Mouse (Mus musculus) CH12.LX (cell line): Measurements from ENCODE around the gene Bicd2.

ENCODE experiments used
- CHD2 ChIP-seq: IDR thresholded peaks from 2 replicates; pipeline ENCODE4 v1.6.1; 2011; ENCODE audit warnings: low read length, improper control_type of control experiment
- CTCF ChIP-seq, 2 experiments: IDR thresholded peaks in 1 of 2; conservative IDR thresholded peaks in 1 of 2; 2 replicates each; pipeline ENCODE4 v1.5.1; 2011 to 2012; ENCODE audit warnings: low read depth in 2 of 2, low read length in 2 of 2, improper control_type of control experiment in 1 of 2, inconsistent platforms in 1 of 2, mild to moderate bottlenecking in 1 of 2, moderate library complexity in 1 of 2
- EP300 ChIP-seq: IDR thresholded peaks from 2 replicates; pipeline ENCODE4 v1.6.1; 2011; ENCODE audit warnings: low read length, improper control_type of control experiment
- GABPA ChIP-seq: IDR thresholded peaks from 2 replicates; pipeline ENCODE4 v1.6.1; 2012; ENCODE audit warnings: low read depth, low read length, improper control_type of control experiment, inconsistent platforms; ENCODE audit not compliant: insufficient replicate concordance
- JUND ChIP-seq: conservative IDR thresholded peaks from 2 replicates; pipeline ENCODE4 v1.6.1; 2011; ENCODE audit warnings: low read depth, low read length, improper control_type of control experiment
- MEF2A ChIP-seq: IDR thresholded peaks from 2 replicates; pipeline ENCODE4 v1.6.1; 2014; ENCODE audit warnings: low read depth, mild to moderate bottlenecking, inconsistent platforms, low read length, improper control_type of control experiment, borderline replicate concordance
- POLR2A ChIP-seq: IDR thresholded peaks from 2 replicates; pipeline ENCODE4 v1.6.1; 2011; ENCODE audit warnings: low read depth, mild to moderate bottlenecking, improper control_type of control experiment, low read length
- RCOR1 ChIP-seq: conservative IDR thresholded peaks from 2 replicates; pipeline ENCODE4 v1.6.1; 2012; ENCODE audit warnings: low read depth, mild to moderate bottlenecking, inconsistent platforms, low read length, improper control_type of control experiment
- SMC3 ChIP-seq: IDR thresholded peaks from 2 replicates; pipeline ENCODE4 v1.6.1; 2011; ENCODE audit warnings: low read depth, low read length, improper control_type of control experiment

GRCm38 (mm10) chr13:49321452-49321851, 19.9 kb upstream of the Bicd2 start:
- TF ChIP-seq CHD2 (no peak), JUND (no peak), EP300 (no peak), MEF2A (no peak), POLR2A (no peak), CTCF (conservative IDR thresholded peaks at IDR 0.05 in 1 of 2, IDR thresholded peaks at IDR 0.05 in 1 of 2; ENCODE audit: low read depth in 2 of 2, low read length in 2 of 2) (no peak), SMC3 (no peak), GABPA (no peak), RCOR1 (no peak)
